ENCODE assay signal across 11 mouse cellular contexts in the genomic region with DNA sequence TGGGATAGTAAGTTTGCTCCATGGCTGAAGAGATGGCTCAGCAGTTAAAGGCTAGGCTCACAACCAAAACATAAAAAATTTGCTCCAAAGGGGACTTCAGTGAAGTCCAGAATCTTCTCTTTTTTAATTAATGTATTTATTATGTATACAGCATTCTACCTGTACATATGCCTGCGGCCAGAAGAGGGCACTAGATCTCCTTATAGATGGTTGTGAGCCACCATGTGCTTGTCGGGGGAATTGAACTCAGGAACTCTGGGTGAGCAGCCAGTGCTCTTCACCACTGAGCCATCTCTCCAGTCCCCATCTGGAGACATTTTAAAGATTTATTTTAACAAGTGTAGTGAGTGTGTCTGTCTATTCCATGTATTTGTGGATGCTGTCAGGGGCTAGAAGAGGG. TPM values are rescaled to one million over a fixed set of nuclear protein-coding genes. Genes with fewer than 3 reads are reported as not detected.
DNase-seq lines count a peak whose midpoint lies in the region; ATAC-seq lines count a peak whose summit lies in the region.
"Had no signal": no experiment of that assay in that cellular context is flagged by ENCODE, and none has a peak within 500 bp of the region (broad histone marks: within the 10 kb centered on the region; RNA-seq: fewer than 3 reads in every experiment).

No protein-coding gene starts in this region.

- H3K36me3 ChIP-seq in hindbrain, embryonic 11.5 days (ENCODE audit: control insufficient read depth, insufficient read depth, low read length), result no peaks in the 10 kb centered on the region
- H3K36me3 ChIP-seq in hindbrain, embryonic 16.5 days (ENCODE audit: control insufficient read depth, insufficient read depth, low read length), result peaks cover 10% of the 10 kb centered on the region
- H3K36me3 ChIP-seq: liver, embryonic 13.5 days had no signal

- H3K9me3 ChIP-seq in hindbrain, embryonic 11.5 days (ENCODE audit: control insufficient read depth, low read length), result no peaks in the 10 kb centered on the region
- no peaks in the 10 kb centered on the region for H3K9me3 ChIP-seq in hindbrain, embryonic 16.5 days (ENCODE audit: control insufficient read depth, low read length)
- H3K9me3 ChIP-seq: forebrain, embryonic 13.5 days; liver, embryonic 13.5 days; neural tube, embryonic 13.5 days had no signal

- no peak overlapping the region for H3K9ac ChIP-seq in hindbrain, embryonic 11.5 days (ENCODE audit: low read depth, low read length)
- H3K9ac ChIP-seq in hindbrain, embryonic 16.5 days (ENCODE audit: low read depth, low read length), result no peak overlapping the region
- H3K9ac ChIP-seq: forebrain, embryonic 13.5 days; liver, embryonic 13.5 days; neural tube, embryonic 13.5 days had no signal

- no peak overlapping the region for H3K27ac ChIP-seq in hindbrain, embryonic 11.5 days (ENCODE audit: low read depth, low read length)
- H3K27ac ChIP-seq in hindbrain, embryonic 16.5 days (ENCODE audit: low read depth, low read length), result no peak overlapping the region
- H3K27ac ChIP-seq: forebrain, embryonic 13.5 days; liver, embryonic 13.5 days; neural tube, embryonic 13.5 days had no signal

- no peak overlapping the region for H3K4me3 ChIP-seq in hindbrain, embryonic 11.5 days (ENCODE audit: low read depth, low read length)
- H3K4me3 ChIP-seq in hindbrain, embryonic 16.5 days (ENCODE audit: low read length), result no peak overlapping the region
- H3K4me3 ChIP-seq: forebrain, embryonic 13.5 days; liver, embryonic 13.5 days; neural tube, embryonic 13.5 days had no signal

- no peak overlapping the region for H3K4me2 ChIP-seq in hindbrain, embryonic 11.5 days (replicated peaks; ENCODE audit: low read depth, low read length)
- H3K4me2 ChIP-seq in hindbrain, embryonic 16.5 days (ENCODE audit: low read length), result no peak overlapping the region
- H3K4me2 ChIP-seq: forebrain, embryonic 13.5 days; liver, embryonic 13.5 days; neural tube, embryonic 13.5 days had no signal

- DNase-seq in hindbrain, embryonic 11.5 days (ENCODE audit: low spot score), result peak; percentile 40
- peak; percentile 47 for DNase-seq in testis, postnatal 10 days (ENCODE audit: low spot score)
- no peak for DNase-seq in testis, postnatal 14 days (ENCODE audit: low spot score)
- DNase-seq in brain, adult 2 months (ENCODE audit: low read depth, low spot score), result peak; percentile 22
- DNase-seq in T-cell, adult 2 months (ENCODE audit: low spot score), result no peak
- no peak for DNase-seq in Muller cell, postnatal 12 days (ENCODE audit: inconsistent ontology term)
- DNase-seq: liver, embryonic 13.5 days had no signal

- H3K4me1 ChIP-seq in hindbrain, embryonic 11.5 days (replicated peaks; ENCODE audit: control insufficient read depth, insufficient read depth, low read length), result no peaks in the 10 kb centered on the region
- no peaks in the 10 kb centered on the region for H3K4me1 ChIP-seq in hindbrain, embryonic 16.5 days (ENCODE audit: control insufficient read depth, insufficient read depth, low read depth, low read length)
- H3K4me1 ChIP-seq: forebrain, embryonic 13.5 days; liver, embryonic 13.5 days; neural tube, embryonic 13.5 days had no signal

- ATAC-seq in hindbrain, embryonic 11.5 days (ENCODE audit: low FRiP score), result no peak
- no peak for ATAC-seq in hindbrain, embryonic 16.5 days
- no peak for ATAC-seq in erythroblast, adult 5-6 weeks (replicated peaks; ENCODE audit: low FRiP score, poor library complexity, severe bottlenecking)
- ATAC-seq: forebrain, embryonic 13.5 days had no signal

- 67% methylated on average over 2 of the region's 2 CpGs for WGBS in hindbrain, embryonic 11.5 days
- 67% methylated on average over 2 of the region's 2 CpGs for WGBS in hindbrain, embryonic 16.5 days

- H3K27me3 ChIP-seq in hindbrain, embryonic 11.5 days (ENCODE audit: control insufficient read depth, insufficient read depth, low read length), result no peaks in the 10 kb centered on the region
- H3K27me3 ChIP-seq in hindbrain, embryonic 16.5 days (replicated peaks; ENCODE audit: control insufficient read depth, insufficient read depth, low read length), result no peaks in the 10 kb centered on the region
- H3K27me3 ChIP-seq: forebrain, embryonic 13.5 days; liver, embryonic 13.5 days; neural tube, embryonic 13.5 days had no signal

RNA-seq across cellular contexts. Expression of a gene that starts 6.0 kb away (rescaled TPM):
- 0.26 and 0.73 TPM in 2 replicates for polyA plus RNA-seq in hindbrain, embryonic 11.5 days (2014; fragmentation: Nextera tagmentation; extraction: Ambion mirVana)
- 1.8 and 2.1 TPM in 2 replicates for polyA plus RNA-seq in hindbrain, embryonic 16.5 days (2015; fragmentation: Nextera tagmentation; extraction: Ambion mirVana)
- total RNA-seq in erythroblast, adult 5-6 weeks (2015; ENCODE audit: low replicate concordance), result not detected in 2 replicates
- total RNA-seq in erythroblast, adult 5-6 weeks (2017; ENCODE audit: low replicate concordance), result not detected in 2 replicates

RNA-seq across cellular contexts. Expression of a gene that starts 18.5 kb away (rescaled TPM):
- polyA plus RNA-seq in hindbrain, embryonic 11.5 days (2014; fragmentation: Nextera tagmentation; extraction: Ambion mirVana), result 3.9 and 4.5 TPM in 2 replicates
- 12.3 and 14.5 TPM in 2 replicates for polyA plus RNA-seq in hindbrain, embryonic 16.5 days (2015; fragmentation: Nextera tagmentation; extraction: Ambion mirVana)
- total RNA-seq in erythroblast, adult 5-6 weeks (2015; ENCODE audit: low replicate concordance), result 1.7 TPM in 1 of 2 replicates, not detected in the other
- total RNA-seq in erythroblast, adult 5-6 weeks (2017; ENCODE audit: low replicate concordance), result not detected in 2 replicates

RNA-seq across cellular contexts. Expression of a gene that starts 19.4 kb away (rescaled TPM):
- polyA plus RNA-seq in hindbrain, embryonic 11.5 days (2014; fragmentation: Nextera tagmentation; extraction: Ambion mirVana), result 1.8 and 3.6 TPM in 2 replicates
- polyA plus RNA-seq in hindbrain, embryonic 16.5 days (2015; fragmentation: Nextera tagmentation; extraction: Ambion mirVana), result 0.69 and 0.93 TPM in 2 replicates
- total RNA-seq in erythroblast, adult 5-6 weeks (2015; ENCODE audit: low replicate concordance), result 0.19 and 3.8 TPM in 2 replicates
- 0.56 and 1.0 TPM in 2 replicates for total RNA-seq in erythroblast, adult 5-6 weeks (2017; ENCODE audit: low replicate concordance)

RNA-seq across cellular contexts. Expression of a gene that starts 41.0 kb away (rescaled TPM):
- 102 and 105 TPM in 2 replicates for polyA plus RNA-seq in hindbrain, embryonic 11.5 days (2014; fragmentation: Nextera tagmentation; extraction: Ambion mirVana)
- polyA plus RNA-seq in hindbrain, embryonic 16.5 days (2015; fragmentation: Nextera tagmentation; extraction: Ambion mirVana), result 144 and 150 TPM in 2 replicates
- 51.2 and 56.3 TPM in 2 replicates for total RNA-seq in erythroblast, adult 5-6 weeks (2015; ENCODE audit: low replicate concordance)
- 18.5 and 26.9 TPM in 2 replicates for total RNA-seq in erythroblast, adult 5-6 weeks (2017; ENCODE audit: low replicate concordance)

RNA-seq across cellular contexts. Expression of a gene that starts 41.0 kb away (rescaled TPM):
- polyA plus RNA-seq in hindbrain, embryonic 11.5 days (2014; fragmentation: Nextera tagmentation; extraction: Ambion mirVana), result 0.98 and 1.2 TPM in 2 replicates
- 0.90 and 0.94 TPM in 2 replicates for polyA plus RNA-seq in hindbrain, embryonic 16.5 days (2015; fragmentation: Nextera tagmentation; extraction: Ambion mirVana)
- total RNA-seq in erythroblast, adult 5-6 weeks (2015; ENCODE audit: low replicate concordance), result 13.4 and 35.9 TPM in 2 replicates
- 26.2 and 28.6 TPM in 2 replicates for total RNA-seq in erythroblast, adult 5-6 weeks (2017; ENCODE audit: low replicate concordance)

Comparison
In these comparisons a context has a peak if more than half of its experiments do, and no peak if none do; other contexts are left out.
1. DNase-seq: peak in hindbrain, embryonic 11.5 days (single experiment), testis, postnatal 10 days (single experiment) and brain, adult 2 months (single experiment); none in testis, postnatal 14 days (single experiment), T-cell, adult 2 months (single experiment) and Muller cell, postnatal 12 days (single experiment).